Mouse (Mus musculus) MEL (cell line): Measurements from ENCODE around the gene CN725425.

Experiments
- CTCF ChIP-seq, 3 experiments: IDR thresholded peaks in 2 of 3; conservative IDR thresholded peaks in 1 of 3; 2 replicates each; pipeline ENCODE4 v1.5.1; 2011 to 2012; ENCODE audit warnings: low read length in 3 of 3, low read depth in 2 of 3, mild to moderate bottlenecking in 2 of 3, improper control_type of control experiment in 1 of 3, inconsistent platforms in 1 of 3, mixed read lengths in 1 of 3, moderate library complexity in 1 of 3; ENCODE audit not compliant: control insufficient read depth in 1 of 3, insufficient read depth in 1 of 3, poor library complexity in 1 of 3, severe bottlenecking in 1 of 3
- GATA1 ChIP-seq: IDR thresholded peaks from 2 replicates; pipeline ENCODE4 v1.6.1; 2011; ENCODE audit warnings: low read depth, low read length, improper control_type of control experiment
- HCFC1 ChIP-seq: IDR thresholded peaks from 2 replicates; pipeline ENCODE4 v1.6.1; 2012; ENCODE audit warnings: low read depth, mild to moderate bottlenecking, inconsistent platforms, low read length, improper control_type of control experiment, moderate library complexity
- MAX ChIP-seq: IDR thresholded peaks from 2 replicates; pipeline ENCODE4 v1.6.1; 2011; ENCODE audit warnings: low read length, improper control_type of control experiment
- NELFE ChIP-seq: IDR thresholded peaks from 2 replicates; pipeline ENCODE4 v1.6.1; 2011; ENCODE audit warnings: low read depth, low read length, improper control_type of control experiment
- POLR2A ChIP-seq, 2 experiments: IDR thresholded peaks; 2 replicates each; pipeline ENCODE4 v1.6.1; 2011 to 2012; ENCODE audit warnings: low read length in 2 of 2, mild to moderate bottlenecking in 2 of 2, control low read depth in 1 of 2, improper control_type of control experiment in 1 of 2, low read depth in 1 of 2, moderate library complexity in 1 of 2; ENCODE audit not compliant: control insufficient read depth in 1 of 2, insufficient read depth in 1 of 2, poor library complexity in 1 of 2
- POLR2AphosphoS5 ChIP-seq: IDR thresholded peaks from 2 replicates; pipeline ENCODE4 v1.6.1; 2012; ENCODE audit warnings: low read depth, borderline replicate concordance, mild to moderate bottlenecking, inconsistent platforms, low read length, moderate library complexity, mixed read lengths
- SMC3 ChIP-seq: IDR thresholded peaks from 2 replicates; pipeline ENCODE4 v1.6.1; 2011; ENCODE audit warnings: low read depth, low read length, improper control_type of control experiment
- TAL1 ChIP-seq: IDR thresholded peaks from 2 replicates; pipeline ENCODE4 v1.6.1; 2012; ENCODE audit warnings: mild to moderate bottlenecking, inconsistent platforms, low read length, moderate library complexity, mixed read lengths

DNA sequence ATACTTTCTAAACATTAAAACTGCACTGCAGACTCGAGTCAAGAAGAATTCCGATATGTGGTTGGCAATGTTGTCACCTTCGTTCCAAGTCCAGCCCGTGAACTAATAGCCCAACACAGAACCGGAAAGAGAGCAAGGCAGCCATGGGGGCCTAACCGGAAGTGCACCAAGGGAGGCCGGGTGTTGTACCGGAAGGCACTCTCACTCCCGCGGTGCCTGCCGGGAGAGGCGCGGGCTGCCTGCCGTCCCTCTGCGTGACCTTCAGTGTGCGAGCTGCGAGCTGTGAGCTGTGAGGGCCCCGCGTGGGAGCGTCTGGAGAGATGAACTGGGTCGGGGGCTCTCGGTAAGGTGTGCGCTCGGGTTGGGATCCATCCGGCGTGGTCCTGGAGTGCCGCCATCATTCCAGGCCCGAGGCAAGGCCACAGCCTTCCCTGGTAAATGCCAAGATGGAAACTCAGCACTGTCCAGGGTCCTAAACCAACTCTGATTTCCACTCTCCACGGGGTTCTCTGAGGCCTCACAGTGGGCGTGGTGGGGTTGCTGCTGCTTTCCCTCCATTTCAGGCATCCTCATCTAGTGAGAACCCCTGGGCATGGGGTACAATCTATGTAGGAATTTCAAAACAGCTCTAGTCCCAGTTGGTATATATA lies at the start of gene CN725425:
- TF ChIP-seq POLR2A (IDR thresholded peaks at IDR 0.05; ENCODE audit: control insufficient read depth in 1 of 2, insufficient read depth in 1 of 2, low read depth in 1 of 2, low read length in 2 of 2, poor library complexity in 1 of 2): no peak
- no peak for TF ChIP-seq CTCF (IDR thresholded peaks at IDR 0.05 in 2 of 3, conservative IDR thresholded peaks at IDR 0.05 in 1 of 3; ENCODE audit: control insufficient read depth in 1 of 3, insufficient read depth in 1 of 3, low read depth in 2 of 3, low read length in 3 of 3, poor library complexity in 1 of 3, severe bottlenecking in 1 of 3)
- no peak for TF ChIP-seq GATA1
- TF ChIP-seq TAL1: no peak
- TF ChIP-seq MAX: no peak
- TF ChIP-seq SMC3: no peak
- no peak for TF ChIP-seq HCFC1
- TF ChIP-seq POLR2AphosphoS5: no peak
- no peak for TF ChIP-seq NELFE
